Mouse (Mus musculus) left cerebral cortex, adult 2 months (tissue): ENCODE data around the gene Dgcr2. TPM values are rescaled to one million over a fixed set of nuclear protein-coding genes. Genes with fewer than 3 reads are reported as not detected.

Source experiments
- DNase-seq, 2 experiments: peaks; one replicate each; pipeline ENCODE4 v3.0.0; 2021 to 2022; ENCODE audit warnings: low spot score in 2 of 2, mixed read lengths in 1 of 2; ENCODE audit errors: extremely low spot score in 1 of 2
- H3K27ac ChIP-seq: fragments of 200-600 bp; 2 replicates; pipeline ENCODE4 v1.8.1; 2022
- H3K4me3 ChIP-seq: fragments of 200-600 bp; 2 replicates; pipeline ENCODE4 v1.8.1; 2022
- CTCF ChIP-seq: fragments of 200-600 bp; IDR thresholded peaks from 2 replicates; pipeline ENCODE4 v1.8.1; 2022; ENCODE audit warnings: antibody characterized with exemption, mild to moderate bottlenecking, moderate library complexity
- intact Hi-C: fragments of 180-260 bp; cut with DNase I; formaldehyde crosslinking; loops from one replicate; pipeline ENCODE4 v1.15.1; 2025
- total RNA-seq, 2 experiments: library from RNA; stranded (reverse); gene quantifications; 2 replicates each; pipeline ENCODE4 v1.2.3; 2021

Gene Dgcr2
- total RNA-seq, 2 experiments from 2014 or later, result 93.2 to 99.7 TPM

GRCm38 (mm10) chr16:17802839-17803674, 95.3 kb downstream of the Dgcr2 start:
- intact Hi-C loops, result no loop called here
- TF ChIP-seq CTCF, result no peak
- H3K27ac ChIP-seq, result no peak overlapping the region
- peak overlapping the region; percentile 29 for H3K4me3 ChIP-seq
- peak; percentile 57 to 60 for DNase-seq

GRCm38 (mm10) chr16:17802456-17802838, 95.9 kb downstream of the Dgcr2 start:
- H3K27ac ChIP-seq, result no peak overlapping the region
- H3K4me3 ChIP-seq, result peak overlapping the region; percentile 29
- intact Hi-C loops, result no loop called here
- no peak for DNase-seq
- TF ChIP-seq CTCF, result no peak

GRCm38 (mm10) chr16:17801777-17802455, 96.4 kb downstream of the Dgcr2 start:
- no peak for DNase-seq
- no peak for TF ChIP-seq CTCF
- Histone ChIP-seq H3K27ac (no peak overlapping the region), H3K4me3 (no peak overlapping the region)
- intact Hi-C loops, result no loop called here

GRCm38 (mm10) chr16:17799584-17799983, 98.8 kb downstream of the Dgcr2 start:
- no peak for TF ChIP-seq CTCF
- Histone ChIP-seq H3K27ac (no peak overlapping the region), H3K4me3 (no peak overlapping the region)
- intact Hi-C loops, result no loop called here
- no peak for DNase-seq

- Histone ChIP-seq H3K27ac (no peak overlapping the region), H3K4me3 (peak overlapping the region; percentile 32; the same call in 1 of the 2 replicates)
- intact Hi-C loops, result no loop called here
- DNase-seq, result no peak
- no peak for TF ChIP-seq CTCF
Observed at GRCm38 (mm10) chr16:17798321-17799180, 99.8 kb downstream of the Dgcr2 start.

GRCm38 (mm10) chr16:17797812-17798311, 100.5 kb downstream of the Dgcr2 start:
- no peak for DNase-seq
- no peak for TF ChIP-seq CTCF
- intact Hi-C loops, result no loop called here
- no peak overlapping the region for H3K27ac ChIP-seq
- H3K4me3 ChIP-seq, result peak overlapping the region; percentile 32

- TF ChIP-seq CTCF, result no peak
- Histone ChIP-seq H3K27ac (no peak within 1 kb of the TSS), H3K4me3 (peak within 1 kb of the TSS; percentile 32)
- intact Hi-C loops, result no loop called here
- no peak for DNase-seq
Observed at GRCm38 (mm10) chr16:17796971-17797811, 101.2 kb downstream of the Dgcr2 start, which contains the start of gene Scarf2. TSS of gene Scarf2 (plus strand) at chr16:17797282.

- H3K4me3 ChIP-seq, result peak overlapping the region; percentile 11; the same call in 1 of the 2 replicates
- no peak for DNase-seq
- no peak overlapping the region for H3K27ac ChIP-seq
- intact Hi-C loops, result no loop called here
- TF ChIP-seq CTCF, result no peak
Observed at GRCm38 (mm10) chr16:17796519-17796918, 101.8 kb downstream of the Dgcr2 start.

- DNase-seq, result no peak
- no peak overlapping the region for H3K4me3 ChIP-seq
- TF ChIP-seq CTCF, result no peak
- intact Hi-C loops, result no loop called here
- H3K27ac ChIP-seq, result no peak overlapping the region
Observed at GRCm38 (mm10) chr16:17795643-17796042, 102.7 kb downstream of the Dgcr2 start.

- no peak for DNase-seq
- intact Hi-C loops, result no loop called here
Observed at GRCm38 (mm10) chr16:17794047-17794446, 104.3 kb downstream of the Dgcr2 start.

GRCm38 (mm10) chr16:17792728-17793127, 105.6 kb downstream of the Dgcr2 start:
- DNase-seq, result no peak
- no peak for TF ChIP-seq CTCF
- Histone ChIP-seq H3K4me3 (no peak overlapping the region), H3K27ac (no peak overlapping the region)
- intact Hi-C loops, result no loop called here

More at GRCm38 (mm10) chr16:17794047-17794446, 104.3 kb downstream of the Dgcr2 start:
- H3K27ac ChIP-seq, result no peak overlapping the region
- TF ChIP-seq CTCF, result no peak
- no peak overlapping the region for H3K4me3 ChIP-seq

Other genes with a start within 250 kb of the Dgcr2 start
- 10 to 100 TPM; 76.9 to 83.4 TPM for gene Med15, start 165.7 kb downstream of the Dgcr2 start, total RNA-seq
- gene Klhl22, start 138.9 kb downstream of the Dgcr2 start, total RNA-seq, result 10 to 100 TPM; 84.9 to 86.0 TPM
- 1 to 10 TPM; 2.8 to 5.9 TPM for gene Scarf2, start 101.3 kb downstream of the Dgcr2 start, total RNA-seq
- gene B830017H08Rik, start 65.4 kb downstream of the Dgcr2 start, total RNA-seq, result 1 to 10 TPM; 3.4 to 4.1 TPM
- 10 to 100 TPM; 12.2 to 16.4 TPM for gene Car15, start 60.2 kb downstream of the Dgcr2 start, total RNA-seq
- gene Gm20518, start 6.9 kb downstream of the Dgcr2 start, total RNA-seq, result 1 to 10 TPM; 2.3 to 3.2 TPM
- not detected for gene Tssk1, start 4.3 kb downstream of the Dgcr2 start, total RNA-seq
- gene Tssk2, start 75 bp upstream of the Dgcr2 start, total RNA-seq, result not detected
- 10 to 100 TPM; 27.8 to 31.8 TPM for gene Ess2, start 12.8 kb upstream of the Dgcr2 start, total RNA-seq
- not detected for gene Gsc2, start 16.5 kb upstream of the Dgcr2 start, total RNA-seq
- 10 to 100 TPM; 39.2 to 43.9 TPM for gene Slc25a1, start 29.7 kb upstream of the Dgcr2 start, total RNA-seq
- gene Vpreb2, start 81.9 kb upstream of the Dgcr2 start, total RNA-seq, result not detected
- gene Dgcr6, start 154.3 kb upstream of the Dgcr2 start, total RNA-seq, result 10 to 100 TPM; 96.1 to 96.8 TPM
- 10 to 100 TPM; 38.9 to 40.8 TPM for gene Prodh, start 191.6 kb upstream of the Dgcr2 start, total RNA-seq
- gene Rtn4r, start 229.1 kb upstream of the Dgcr2 start, total RNA-seq, result 100 to 1,000 TPM; 138 to 147 TPM